Mouse (Mus musculus) heart, embryonic 10.5 days (tissue): ENCODE measurements around the gene Plekha7. TPM values are rescaled to one million over a fixed set of nuclear protein-coding genes. Genes with fewer than 3 reads are reported as not detected.
"Not testable (repeated sequence)": the region's sequence is repeated elsewhere in the genome, so short reads cannot be mapped to it uniquely, and the experiment has no call there.

ENCODE experiments used
- DNase-seq: peaks from one replicate; pipeline ENCODE4 v3.0.0-alpha.2; 2017; ENCODE audit warnings: low spot score
- H3K27ac ChIP-seq: fragments of 300-500 bp; sonication (generic); 2 replicates; pipeline ENCODE4 v1.5.1; 2016; ENCODE audit warnings: mild to moderate bottlenecking
- H3K27me3 ChIP-seq: fragments of 300-500 bp; sonication (generic); 2 replicates; pipeline ENCODE4 v1.6.1; 2016; ENCODE audit warnings: mild to moderate bottlenecking; ENCODE audit not compliant: poor library complexity, insufficient read depth, severe bottlenecking
- H3K36me3 ChIP-seq: fragments of 300-500 bp; sonication (generic); 2 replicates; pipeline ENCODE4 v1.6.1; 2016; ENCODE audit warnings: mild to moderate bottlenecking, moderate library complexity
- H3K4me1 ChIP-seq: fragments of 300-500 bp; sonication (generic); 2 replicates; pipeline ENCODE4 v1.6.1; 2016; ENCODE audit warnings: mild to moderate bottlenecking
- H3K4me3 ChIP-seq: fragments of 300-500 bp; sonication (generic); 2 replicates; pipeline ENCODE4 v1.5.1; 2016; ENCODE audit warnings: mild to moderate bottlenecking, moderate library complexity
- H3K9me3 ChIP-seq: fragments of 300-500 bp; sonication (generic); 2 replicates; pipeline ENCODE4 v1.6.1; 2016; ENCODE audit warnings: mild to moderate bottlenecking, moderate library complexity
- WGBS: fragments of 180-500 bp; shearing (Covaris S2); methylation state at CpG from one replicate; pipeline ENCODE4 v1.1.7; 2016; 5-methylcytosine and 5-hydroxymethylcytosine counted together
- polyA plus RNA-seq: library from polyadenylated mRNA; unstranded; fragments of >200 nt; fragmentation: Nextera tagmentation; extraction: Ambion mirVana; gene quantifications from 2 replicates; pipeline ENCODE4 v1.2.1, GENCODE M21; 2016

The Plekha7 gene
- polyA plus RNA-seq, 1 experiment from 2014 or later: 49.0 TPM

GRCm38 (mm10) chr7:116121202-116121601 lies 187.0 kb downstream of the Plekha7 start:
- H3K27me3 ChIP-seq: no peaks in the 10 kb centered on the region
- 78% methylated on average over 11 of the region's 11 CpGs for WGBS
- peaks cover 32% of the 10 kb centered on the region for H3K36me3 ChIP-seq
- 0 out of 2 replicates have a peak overlapping the region, but pooled peaks have one; percentile 13 for H3K27ac ChIP-seq
- no peaks in the 10 kb centered on the region for H3K9me3 ChIP-seq
- H3K4me1 ChIP-seq: peaks cover 8% of the 10 kb centered on the region; the same call in 1 of the 2 replicates
- no peak overlapping the region for H3K4me3 ChIP-seq
- DNase-seq: no peak

- no peaks in the 10 kb centered on the region for H3K9me3 ChIP-seq
- peaks cover 27% of the 10 kb centered on the region for H3K36me3 ChIP-seq
- peaks cover 8% of the 10 kb centered on the region; the same call in 1 of the 2 replicates for H3K4me1 ChIP-seq
- DNase-seq: no peak
- no peak overlapping the region for H3K4me3 ChIP-seq
- WGBS: 92% methylated on average over 4 of the region's 4 CpGs
- no peak overlapping the region for H3K27ac ChIP-seq
- H3K27me3 ChIP-seq: no peaks in the 10 kb centered on the region
Observed at GRCm38 (mm10) chr7:116120737-116121136, 187.4 kb downstream of the Plekha7 start.

GRCm38 (mm10) chr7:116119306-116119857 lies 188.8 kb downstream of the Plekha7 start:
- no peak overlapping the region for H3K4me3 ChIP-seq
- no peak overlapping the region for H3K27ac ChIP-seq
- peak; percentile 67 for DNase-seq
- 79% methylated on average over 1 of the region's 1 CpGs for WGBS
- H3K9me3 ChIP-seq: no peaks in the 10 kb centered on the region
- peaks cover 14% of the 10 kb centered on the region for H3K36me3 ChIP-seq
- no peaks in the 10 kb centered on the region for H3K27me3 ChIP-seq
- H3K4me1 ChIP-seq: peaks cover 4% of the 10 kb centered on the region; the same call in 1 of the 2 replicates

GRCm38 (mm10) chr7:116115991-116116390 lies 192.2 kb downstream of the Plekha7 start:
- WGBS: 73% methylated on average over 2 of the region's 2 CpGs
- 0 out of 2 replicates have a peak, but pooled peaks cover 4% of the 10 kb centered on the region for H3K4me1 ChIP-seq
- no peak overlapping the region for H3K27ac ChIP-seq
- no peaks in the 10 kb centered on the region for H3K36me3 ChIP-seq
- no peaks in the 10 kb centered on the region for H3K9me3 ChIP-seq
- H3K27me3 ChIP-seq: no peaks in the 10 kb centered on the region
- H3K4me3 ChIP-seq: no peak overlapping the region
- no peak for DNase-seq

GRCm38 (mm10) chr7:116115216-116115930 lies 192.8 kb downstream of the Plekha7 start:
- no peak overlapping the region for H3K4me3 ChIP-seq
- H3K27me3 ChIP-seq: no peaks in the 10 kb centered on the region
- H3K4me1 ChIP-seq: 0 out of 2 replicates have a peak, but pooled peaks cover 4% of the 10 kb centered on the region
- H3K36me3 ChIP-seq: no peaks in the 10 kb centered on the region
- peak; percentile 56 for DNase-seq
- no peaks in the 10 kb centered on the region for H3K9me3 ChIP-seq
- WGBS: 71% methylated on average over 12 of the region's 12 CpGs
- no peak overlapping the region for H3K27ac ChIP-seq

GRCm38 (mm10) chr7:116111546-116111945 lies 196.6 kb downstream of the Plekha7 start:
- H3K27me3 ChIP-seq: no peaks in the 10 kb centered on the region
- no peaks in the 10 kb centered on the region for H3K9me3 ChIP-seq
- DNase-seq: peak; percentile 46
- no peaks in the 10 kb centered on the region for H3K4me1 ChIP-seq
- no peak overlapping the region for H3K4me3 ChIP-seq
- peaks cover 4% of the 10 kb centered on the region; the same call in 1 of the 2 replicates for H3K36me3 ChIP-seq
- no peak overlapping the region for H3K27ac ChIP-seq
- WGBS: 82% methylated on average over 6 of the region's 6 CpGs

GRCm38 (mm10) chr7:116110661-116111060 lies 197.5 kb downstream of the Plekha7 start:
- no peak for DNase-seq
- Histone ChIP-seq H3K9me3 (no peaks in the 10 kb centered on the region), H3K4me1 (no peaks in the 10 kb centered on the region), H3K27me3 (no peaks in the 10 kb centered on the region), H3K36me3 (peaks cover 13% of the 10 kb centered on the region), H3K4me3 (no peak overlapping the region), H3K27ac (no peak overlapping the region)
- 73% methylated on average over 3 of the region's 3 CpGs for WGBS

- H3K36me3 ChIP-seq: peaks cover 58% of the 10 kb centered on the region
- no peak for DNase-seq
- no peaks in the 10 kb centered on the region for H3K9me3 ChIP-seq
- no peak overlapping the region for H3K27ac ChIP-seq
- H3K27me3 ChIP-seq: no peaks in the 10 kb centered on the region
- no peak overlapping the region for H3K4me3 ChIP-seq
- 97% methylated on average over 9 of the region's 9 CpGs for WGBS
- peaks cover 17% of the 10 kb centered on the region for H3K4me1 ChIP-seq
Observed at GRCm38 (mm10) chr7:116103091-116103490, 205.1 kb downstream of the Plekha7 start.

GRCm38 (mm10) chr7:116099952-116100528 lies 208.1 kb downstream of the Plekha7 start:
- no peaks in the 10 kb centered on the region for H3K27me3 ChIP-seq
- peak; percentile 83 for DNase-seq
- H3K27ac ChIP-seq: no peak overlapping the region
- H3K4me3 ChIP-seq: no peak overlapping the region
- H3K36me3 ChIP-seq: peaks cover 40% of the 10 kb centered on the region
- H3K4me1 ChIP-seq: peaks cover 18% of the 10 kb centered on the region
- whole genome bisulfite sequencing: 39% methylated on average over 7 of the region's 7 CpGs
- H3K9me3 ChIP-seq: no peaks in the 10 kb centered on the region

- Histone ChIP-seq H3K27me3 (no peaks in the 10 kb centered on the region), H3K9me3 (no peaks in the 10 kb centered on the region), H3K36me3 (no peaks in the 10 kb centered on the region), H3K27ac (peak overlapping the region; percentile 96), H3K4me3 (peak overlapping the region; percentile 77), H3K4me1 (peaks cover 16% of the 10 kb centered on the region)
- DNase-seq: no peak
- WGBS: under 1% methylated on average over 19 of the region's 19 CpGs
Observed at GRCm38 (mm10) chr7:116093466-116093850, 214.7 kb downstream of the Plekha7 start.

- Histone ChIP-seq H3K27ac (peak overlapping the region; percentile 96), H3K4me1 (peaks cover 16% of the 10 kb centered on the region), H3K4me3 (peak overlapping the region; percentile 77), H3K9me3 (no peaks in the 10 kb centered on the region), H3K36me3 (no peaks in the 10 kb centered on the region), H3K27me3 (no peaks in the 10 kb centered on the region)
- peak; percentile 98 for DNase-seq
- under 1% methylated on average over 38 of the region's 38 CpGs for WGBS
Observed at GRCm38 (mm10) chr7:116092710-116093465, 215.3 kb downstream of the Plekha7 start.

GRCm38 (mm10) chr7:116084366-116084765 lies 223.8 kb downstream of the Plekha7 start, which contains the start of gene Gm4353:
Gm4353 (minus strand) TSS chr7:116084635.
- WGBS: 92% methylated on average over 11 of the region's 11 CpGs

More at GRCm38 (mm10) chr7:116084366-116084765, 223.8 kb downstream of the Plekha7 start, which contains the start of gene Gm4353:
- not testable (repeated sequence) for H3K27ac ChIP-seq, H3K36me3 ChIP-seq, H3K4me3 ChIP-seq, H3K9me3 ChIP-seq, DNase-seq, H3K27me3 ChIP-seq, H3K4me1 ChIP-seq
